Mouse (Mus musculus) embryonic facial prominence, embryonic 14.5 days (tissue): ENCODE data around the gene Adamtsl1. TPM values are rescaled to one million over a fixed set of nuclear protein-coding genes. Genes with fewer than 3 reads are reported as not detected.

ENCODE experiments used
- ATAC-seq: fragments of 200-750 bp; cut with Nextera tagmentation; 2 replicates; pipeline ENCODE4 v1.8.0; 2017; ENCODE audit warnings: low read depth, moderate number of reproducible peaks, moderate TSS enrichment
- DNase-seq: peaks from one replicate; pipeline ENCODE4 v3.0.0-alpha.2; 2015; ENCODE audit warnings: low spot score
- H3K27ac ChIP-seq: fragments of 300-500 bp; sonication (generic); replicated peaks from 2 replicates; pipeline ENCODE4 v1.5.1; 2014; ENCODE audit warnings: low read depth, mild to moderate bottlenecking, low read length, moderate library complexity
- H3K27me3 ChIP-seq: fragments of 300-500 bp; sonication (generic); replicated peaks from 2 replicates; pipeline ENCODE4 v1.6.1; 2014; ENCODE audit warnings: low read length; ENCODE audit not compliant: control insufficient read depth, insufficient read depth
- H3K36me3 ChIP-seq: fragments of 300-500 bp; sonication (generic); 2 replicates; pipeline ENCODE4 v1.6.1; 2014; ENCODE audit warnings: low read length, mixed read lengths; ENCODE audit not compliant: control insufficient read depth, insufficient read depth
- H3K4me1 ChIP-seq: fragments of 300-500 bp; sonication (generic); 2 replicates; pipeline ENCODE4 v1.6.1; 2014; ENCODE audit warnings: antibody characterized with exemption, low read length; ENCODE audit not compliant: control insufficient read depth, insufficient read depth
- H3K4me2 ChIP-seq: fragments of 300-500 bp; sonication (generic); 2 replicates; pipeline ENCODE4 v1.6.1; 2014; ENCODE audit warnings: low read depth, mild to moderate bottlenecking, low read length, moderate library complexity, mixed read lengths
- H3K4me3 ChIP-seq: fragments of 300-500 bp; sonication (generic); 2 replicates; pipeline ENCODE4 v1.5.1; 2014; ENCODE audit warnings: low read depth, mild to moderate bottlenecking, low read length
- H3K9ac ChIP-seq: fragments of 300-500 bp; sonication (generic); 2 replicates; pipeline ENCODE4 v1.6.1; 2014; ENCODE audit warnings: low read depth, mild to moderate bottlenecking, low read length, moderate library complexity, mixed read lengths
- H3K9me3 ChIP-seq: fragments of 300-500 bp; sonication (generic); 2 replicates; pipeline ENCODE4 v1.6.1; 2016; ENCODE audit warnings: low read length; ENCODE audit not compliant: control insufficient read depth
- WGBS: fragments of 180-500 bp; shearing (Covaris S2); extraction: QIAGEN DNeasy Blood & Tissue Kit; methylation state at CpG from one replicate; pipeline ENCODE4 v1.1.7; 2014; 5-methylcytosine and 5-hydroxymethylcytosine counted together
- polyA plus RNA-seq: library from polyadenylated mRNA; unstranded; fragments of >200 nt; fragmentation: Nextera tagmentation; extraction: Ambion mirVana; gene quantifications from 2 replicates; pipeline ENCODE4 v1.2.1, GENCODE M21; 2014

Gene Adamtsl1
- polyA plus RNA-seq, 1 experiment from 2014 or later = 32.2 TPM

- H3K9ac ChIP-seq = no peak overlapping the region
- peaks cover 5% of the 10 kb centered on the region; the same call in 1 of the 2 replicates for H3K36me3 ChIP-seq
- DNase-seq (no peak), ATAC-seq (no peak; the same call in 1 of the 2 replicates)
- H3K9me3 ChIP-seq = no peaks in the 10 kb centered on the region
- WGBS = 70% methylated on average over 4 of the region's 4 CpGs
- H3K27me3 ChIP-seq = no peaks in the 10 kb centered on the region
- H3K4me3 ChIP-seq = no peak overlapping the region
- no peaks in the 10 kb centered on the region for H3K4me1 ChIP-seq
- no peak overlapping the region for H3K4me2 ChIP-seq
- H3K27ac ChIP-seq = no peak overlapping the region
Measured at GRCm38 (mm10) chr4:86315122-86315521, 801.1 kb downstream of the Adamtsl1 start.

- Histone ChIP-seq H3K27ac (no peak overlapping the region), H3K36me3 (peaks cover 5% of the 10 kb centered on the region; the same call in 1 of the 2 replicates), H3K4me1 (no peaks in the 10 kb centered on the region), H3K4me2 (no peak overlapping the region), H3K4me3 (no peak overlapping the region), H3K27me3 (no peaks in the 10 kb centered on the region), H3K9ac (no peak overlapping the region), H3K9me3 (no peaks in the 10 kb centered on the region)
- ATAC-seq (no peak), DNase-seq (no peak)
- WGBS = 69% methylated on average over 3 of the region's 3 CpGs
Measured at GRCm38 (mm10) chr4:86317916-86318542, 804.1 kb downstream of the Adamtsl1 start.

GRCm38 (mm10) chr4:86325411-86325810, 811.4 kb downstream of the Adamtsl1 start:
- Histone ChIP-seq H3K27ac (no peak overlapping the region), H3K27me3 (no peaks in the 10 kb centered on the region), H3K4me1 (peaks cover 15% of the 10 kb centered on the region), H3K4me2 (no peak overlapping the region), H3K9me3 (no peaks in the 10 kb centered on the region), H3K4me3 (no peak overlapping the region), H3K36me3 (no peaks in the 10 kb centered on the region), H3K9ac (no peak overlapping the region)
- DNase-seq (peak; percentile 65), ATAC-seq (no peak)
- WGBS = 43% methylated on average over 2 of the region's 2 CpGs

GRCm38 (mm10) chr4:86326003-86326402, 812.0 kb downstream of the Adamtsl1 start:
- Histone ChIP-seq H3K9me3 (no peaks in the 10 kb centered on the region), H3K27ac (peak overlapping the region; percentile 48), H3K4me1 (peaks cover 15% of the 10 kb centered on the region), H3K36me3 (no peaks in the 10 kb centered on the region), H3K4me2 (no peak overlapping the region), H3K9ac (no peak overlapping the region), H3K4me3 (no peak overlapping the region), H3K27me3 (no peaks in the 10 kb centered on the region)
- 54% methylated on average over 5 of the region's 5 CpGs for WGBS
- peak; percentile 13 for DNase-seq
- ATAC-seq = no peak

- H3K27ac ChIP-seq = no peak overlapping the region
- no peak overlapping the region for H3K9ac ChIP-seq
- no peaks in the 10 kb centered on the region for H3K27me3 ChIP-seq
- H3K4me2 ChIP-seq = no peak overlapping the region
- H3K4me3 ChIP-seq = no peak overlapping the region
- H3K9me3 ChIP-seq = no peaks in the 10 kb centered on the region
- no peaks in the 10 kb centered on the region for H3K36me3 ChIP-seq
- DNase-seq (peak; percentile 78), ATAC-seq (peak; percentile 80)
- H3K4me1 ChIP-seq = peaks cover 15% of the 10 kb centered on the region
- 47% methylated on average over 8 of the region's 8 CpGs for WGBS
Measured at GRCm38 (mm10) chr4:86326638-86327037, 812.7 kb downstream of the Adamtsl1 start.

GRCm38 (mm10) chr4:86329481-86329880, 815.5 kb downstream of the Adamtsl1 start:
- Histone ChIP-seq H3K36me3 (no peaks in the 10 kb centered on the region), H3K27ac (no peak overlapping the region), H3K4me3 (no peak overlapping the region), H3K9ac (no peak overlapping the region), H3K4me2 (no peak overlapping the region), H3K9me3 (no peaks in the 10 kb centered on the region), H3K27me3 (no peaks in the 10 kb centered on the region), H3K4me1 (peaks cover 15% of the 10 kb centered on the region)
- ATAC-seq = no peak
- 96% methylated on average over 1 of the region's 1 CpGs for WGBS
- DNase-seq = no peak

- Histone ChIP-seq H3K9me3 (no peaks in the 10 kb centered on the region), H3K27ac (no peak overlapping the region), H3K36me3 (no peaks in the 10 kb centered on the region), H3K4me2 (no peak overlapping the region), H3K9ac (no peak overlapping the region), H3K4me3 (no peak overlapping the region), H3K27me3 (no peaks in the 10 kb centered on the region), H3K4me1 (no peaks in the 10 kb centered on the region; the same call in 1 of the 2 replicates)
- peak; percentile 58 for DNase-seq
- 0 out of 2 replicates have a peak, but pooled peaks have one; percentile 33 for ATAC-seq
- 27% methylated on average over 10 of the region's 10 CpGs for WGBS
Measured at GRCm38 (mm10) chr4:86335861-86336415, 822.0 kb downstream of the Adamtsl1 start.

GRCm38 (mm10) chr4:86337216-86337765, 823.3 kb downstream of the Adamtsl1 start:
- 68% methylated on average over 6 of the region's 6 CpGs for WGBS
- DNase-seq = no peak
- ATAC-seq = no peak

More at GRCm38 (mm10) chr4:86337216-86337765, 823.3 kb downstream of the Adamtsl1 start:
- H3K27ac ChIP-seq = no peak overlapping the region
- H3K36me3 ChIP-seq = peaks cover 2% of the 10 kb centered on the region
- H3K4me3 ChIP-seq = no peak overlapping the region
- no peaks in the 10 kb centered on the region for H3K9me3 ChIP-seq
- H3K9ac ChIP-seq = no peak overlapping the region
- no peaks in the 10 kb centered on the region; the same call in 1 of the 2 replicates for H3K4me1 ChIP-seq
- H3K4me2 ChIP-seq = no peak overlapping the region
- H3K27me3 ChIP-seq = no peaks in the 10 kb centered on the region
